Mouse (Mus musculus) splenic B cell, adult 2 months (primary cell): ENCODE measurements at regions not wholly inside any gene's neighbourhood (a gene's known extent, or its start where the extent isn't known, plus 50 kb on each side); places are given as distances from the start of the nearest gene placed in this dataset.

Experiments
- DNase-seq: peaks from one replicate; pipeline ENCODE4 v3.0.0-alpha.2; 2011; ENCODE audit warnings: low read depth, low spot score
- H3K27me3 ChIP-seq: 2 replicates; pipeline ENCODE4 v1.6.1; 2012; ENCODE audit warnings: mild to moderate bottlenecking, low read length, moderate library complexity, mixed read lengths; ENCODE audit not compliant: control insufficient read depth, poor library complexity, insufficient read depth, severe bottlenecking
- H3K36me3 ChIP-seq: 2 replicates; pipeline ENCODE4 v1.6.1; 2012; ENCODE audit warnings: mild to moderate bottlenecking, low read length, moderate library complexity, mixed read lengths; ENCODE audit not compliant: control insufficient read depth, poor library complexity, insufficient read depth, severe bottlenecking

DNA sequence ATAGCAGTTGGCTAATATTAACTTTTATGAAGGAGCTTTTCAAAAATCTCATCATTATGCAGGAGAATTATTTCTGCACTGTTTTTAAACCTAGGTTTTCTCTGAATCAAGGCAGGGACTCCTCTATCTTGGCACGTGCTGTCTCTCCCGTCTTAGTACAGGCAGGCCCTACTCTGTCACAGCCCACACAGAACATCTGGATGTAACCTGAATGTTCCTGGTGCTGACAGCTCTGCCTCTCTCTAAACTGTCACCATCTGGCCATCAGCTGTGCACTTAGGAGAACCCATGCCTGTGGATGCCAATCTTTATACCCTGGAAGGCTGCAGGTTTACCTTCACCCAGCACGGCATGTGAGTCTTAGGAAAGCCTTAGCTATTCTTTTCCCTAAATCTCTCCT lies 58.0 kb upstream of the Rap2b start:
- H3K27me3 ChIP-seq = no peaks in the 10 kb centered on the region
- DNase-seq = no peak

DNA sequence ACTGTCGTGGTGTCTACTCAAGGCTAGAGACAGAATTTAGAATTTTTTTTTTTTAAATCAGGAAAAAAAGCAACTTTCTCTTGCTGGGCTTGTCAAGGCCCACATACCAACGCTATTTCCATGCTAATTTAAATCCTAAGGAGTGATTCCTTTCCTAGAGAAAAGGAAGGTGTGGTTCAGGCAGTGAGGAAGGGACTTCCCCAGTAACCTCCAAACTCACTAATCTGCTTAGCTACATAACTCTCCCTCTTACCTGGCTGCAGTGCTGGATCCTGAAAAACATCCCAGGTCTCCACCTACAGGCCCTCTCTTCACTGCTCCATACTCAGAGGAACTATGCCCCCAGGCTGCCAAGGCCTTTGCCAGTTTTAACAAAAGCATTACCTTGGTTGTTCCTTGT lies 55.1 kb upstream of the Rap2b start:
- Histone ChIP-seq H3K36me3 (no peaks in the 10 kb centered on the region), H3K27me3 (no peaks in the 10 kb centered on the region)
- no peak for DNase-seq

More for the DNA sequence above, 58.0 kb upstream of the Rap2b start:
- no peaks in the 10 kb centered on the region for H3K36me3 ChIP-seq

DNA sequence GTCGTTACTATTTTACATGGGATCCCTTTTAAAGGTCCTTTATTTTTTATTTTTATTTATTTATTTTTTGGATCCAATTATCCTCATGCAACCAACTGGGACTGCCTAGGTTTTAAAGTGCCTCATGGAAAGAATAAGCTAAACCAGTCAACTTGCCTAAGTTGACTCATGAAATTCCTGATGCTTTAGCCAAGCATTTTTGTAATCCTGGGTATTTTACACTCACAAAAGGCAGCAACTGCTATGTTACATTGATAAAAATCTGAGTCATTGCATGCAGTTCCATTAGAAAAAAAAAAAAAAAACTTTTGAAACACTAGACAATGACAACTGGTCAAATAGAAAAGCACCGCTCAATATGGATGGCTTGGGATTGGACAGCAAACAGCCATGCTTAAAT lies 52.7 kb upstream of the Rap2b start:
- Histone ChIP-seq H3K27me3 (no peaks in the 10 kb centered on the region), H3K36me3 (no peaks in the 10 kb centered on the region)
- DNase-seq = no peak

DNA sequence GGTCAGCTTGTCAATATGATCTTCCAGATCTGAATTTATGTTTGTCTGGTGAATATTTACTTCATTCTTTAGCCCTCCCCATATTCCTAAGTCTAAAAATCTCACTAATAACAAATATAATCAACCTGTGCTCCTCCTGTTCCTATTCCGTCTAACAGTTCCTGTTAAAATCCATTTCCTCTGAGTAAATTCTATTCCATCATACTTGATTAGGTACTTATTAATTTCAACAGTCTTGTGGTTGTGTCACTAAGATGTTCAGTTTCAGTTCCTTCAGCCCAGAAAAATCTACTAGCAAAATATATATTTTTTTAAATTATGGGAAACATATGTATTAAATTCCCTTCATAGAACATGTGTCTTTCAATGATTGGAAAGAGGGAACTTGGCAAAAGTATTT lies 52.2 kb upstream of the Rap2b start:
- DNase-seq = no peak
- H3K27me3 ChIP-seq = no peaks in the 10 kb centered on the region
- H3K36me3 ChIP-seq = no peaks in the 10 kb centered on the region
